ENCODE assay signal across 20 mouse cellular contexts in the genomic region with DNA sequence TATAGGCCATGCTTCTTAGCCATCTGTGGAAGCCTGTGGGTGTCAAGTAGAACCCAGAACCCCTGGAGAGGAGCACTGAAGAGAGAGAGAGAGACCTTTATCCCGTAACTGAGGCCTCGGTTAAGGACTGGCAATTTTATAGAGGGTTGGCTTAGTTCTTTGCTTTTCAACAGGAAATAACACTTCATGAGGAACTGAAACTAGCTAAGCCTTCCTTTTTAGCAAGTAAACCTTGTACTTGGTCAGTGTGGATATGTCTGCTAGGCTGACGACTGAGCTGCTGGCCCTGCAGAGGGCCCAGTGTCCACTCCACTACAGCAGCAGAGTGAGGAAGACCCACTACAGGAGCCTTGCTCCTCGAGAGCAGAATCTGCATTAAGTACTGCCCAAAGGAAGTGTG. TPM values are rescaled to one million over a fixed set of nuclear protein-coding genes. Genes with fewer than 3 reads are reported as not detected.
A peak's percentile ranks its signal among the peaks of the same experiment; 100 is the strongest.
DNase-seq lines count a peak whose midpoint lies in the region; ATAC-seq lines count a peak whose summit lies in the region.
"Had no signal": no experiment of that assay in that cellular context is flagged by ENCODE, and none has a peak within 500 bp of the region (broad histone marks: within the 10 kb centered on the region; RNA-seq: fewer than 3 reads in every experiment).

No protein-coding gene starts in this region.

- no peak overlapping the region for H3K4me3 ChIP-seq in heart, embryonic 10.5 days
- H3K4me3 ChIP-seq: embryonic facial prominence, embryonic 13.5 days; hindbrain, embryonic 12.5 days; stomach, embryonic 15.5 days had no signal

- WGBS in heart, embryonic 10.5 days, result 66% methylated on average over 4 of the region's 4 CpGs

- peak; percentile 6 to 44 for DNase-seq in heart, adult 9 months (ENCODE audit: low spot score in 2 of 2)
- DNase-seq in heart, embryonic 10.5 days (ENCODE audit: low spot score), result no peak
- peak; percentile 84 for DNase-seq in A20 (ENCODE audit: low read depth, low spot score)
- DNase-seq in natural killer cell, adult 2 months (ENCODE audit: low spot score in 2 of 2), result peak; percentile 49 to 53
- no peak for DNase-seq in kidney, postnatal 4 days
- DNase-seq in testis, postnatal 10 days (ENCODE audit: low spot score), result no peak
- DNase-seq in right cerebral cortex, postnatal 25 days, result no peak
- DNase-seq: cerebellum, adult 18-20 months; gastrocnemius, postnatal 14 days had no signal

- H3K36me3 ChIP-seq in heart, embryonic 10.5 days, result no peaks in the 10 kb centered on the region
- H3K36me3 ChIP-seq: embryonic facial prominence, embryonic 13.5 days; hindbrain, embryonic 12.5 days; stomach, embryonic 15.5 days had no signal

- ATAC-seq in common myeloid progenitor, adult 5-6 weeks (replicated peaks; ENCODE audit: low read depth, poor library complexity, severe bottlenecking), result peak; percentile 35
- ATAC-seq: intestine, embryonic 16.5 days had no signal

- no peaks in the 10 kb centered on the region for H3K4me1 ChIP-seq in heart, embryonic 10.5 days
- H3K4me1 ChIP-seq: stomach, embryonic 15.5 days had no signal

- no peaks in the 10 kb centered on the region for H3K9me3 ChIP-seq in heart, embryonic 10.5 days
- H3K9me3 ChIP-seq: embryonic facial prominence, embryonic 13.5 days; hindbrain, embryonic 12.5 days; stomach, embryonic 15.5 days had no signal

- H3K27ac ChIP-seq in heart, embryonic 10.5 days, result no peak overlapping the region
- H3K27ac ChIP-seq: embryonic facial prominence, embryonic 13.5 days; hindbrain, embryonic 12.5 days; kidney, postnatal 0 days; liver, embryonic 14.5 days; stomach, embryonic 15.5 days had no signal

- 0 out of 2 replicates have a peak, but pooled peaks cover 4% of the 10 kb centered on the region for H3K27me3 ChIP-seq in heart, embryonic 10.5 days (ENCODE audit: insufficient read depth, poor library complexity, severe bottlenecking)
- H3K27me3 ChIP-seq: embryonic facial prominence, embryonic 13.5 days; hindbrain, embryonic 12.5 days; stomach, embryonic 15.5 days had no signal

RNA-seq across cellular contexts. Expression of a gene that starts 3.8 kb away (rescaled TPM):
- 73.0 and 74.7 TPM in 2 replicates for polyA plus RNA-seq in heart, embryonic 10.5 days (2016; fragmentation: Nextera tagmentation; extraction: Ambion mirVana)
- 89.0 and 118 TPM in 2 replicates for total RNA-seq in common myeloid progenitor, adult 5-6 weeks (2017)

RNA-seq across cellular contexts. Expression of a gene that starts 19.1 kb away (rescaled TPM):
- not detected in 2 replicates for polyA plus RNA-seq in heart, embryonic 10.5 days (2016; fragmentation: Nextera tagmentation; extraction: Ambion mirVana)
- total RNA-seq in common myeloid progenitor, adult 5-6 weeks (2017), result not detected in 2 replicates
- total RNA-seq: gastrocnemius, postnatal 14 days; layer of hippocampus, postnatal 10 days; left cerebral cortex, postnatal 36 days had no signal
- polyA plus RNA-seq: brain, embryonic 14.5 days; embryonic facial prominence, embryonic 13.5 days; heart, embryonic 14.5 days; hindbrain, embryonic 12.5 days; intestine, embryonic 16.5 days; kidney, postnatal 0 days had no signal

RNA-seq across cellular contexts. Expression of a gene that starts 52.8 kb away (rescaled TPM):
- polyA plus RNA-seq in heart, embryonic 10.5 days (2016; fragmentation: Nextera tagmentation; extraction: Ambion mirVana), result 7.5 and 11.6 TPM in 2 replicates
- total RNA-seq in common myeloid progenitor, adult 5-6 weeks (2017), result 17.7 and 20.7 TPM in 2 replicates

Comparison
In these comparisons a context has a peak if more than half of its experiments do, and no peak if none do; other contexts are left out.
1. DNase-seq: peak in heart, adult 9 months (2 of 2), A20 (single experiment) and natural killer cell, adult 2 months (2 of 2); none in heart, embryonic 10.5 days (single experiment), kidney, postnatal 4 days (0 of 2), testis, postnatal 10 days (single experiment) and right cerebral cortex, postnatal 25 days (single experiment).